Mouse (Mus musculus) myocyte (in vitro differentiated cells): ENCODE data around the gene Myo18a. TPM values are rescaled to one million over a fixed set of nuclear protein-coding genes. Genes with fewer than 3 reads are reported as not detected.

ENCODE experiments used
- H3K27me3 ChIP-seq: one replicate; pipeline ENCODE4 v1.6.1; 2011; ENCODE audit not compliant: control insufficient read depth, insufficient read depth, insufficient read length
- H3K36me3 ChIP-seq: one replicate; pipeline ENCODE4 v1.6.1; 2011; ENCODE audit not compliant: control insufficient read depth, insufficient read depth
- H3K4me2 ChIP-seq: one replicate; pipeline ENCODE4 v1.6.1; 2011; ENCODE audit warnings: low read depth, control low read depth
- H3K4me3 ChIP-seq: one replicate; pipeline ENCODE4 v1.5.1; 2011; ENCODE audit warnings: mild to moderate bottlenecking, control low read depth, moderate library complexity
- H3K79me2 ChIP-seq: one replicate; pipeline ENCODE4 v1.6.1; 2011; ENCODE audit not compliant: control insufficient read depth, insufficient read depth
- H3ac ChIP-seq: one replicate; pipeline ENCODE4 v1.6.1; 2011; ENCODE audit not compliant: control insufficient read depth, insufficient read length
- CEBPB ChIP-seq: IDR thresholded peaks from 2 replicates; pipeline ENCODE4 v1.6.1; 2011; ENCODE audit warnings: mild to moderate bottlenecking, moderate library complexity; ENCODE audit not compliant: poor library complexity, insufficient read depth, severe bottlenecking
- E2F4 ChIP-seq: IDR thresholded peaks from one replicate; pipeline ENCODE4 v1.6.1; 2011; ENCODE audit warnings: mild to moderate bottlenecking, control low read depth, moderate library complexity; ENCODE audit not compliant: insufficient read depth
- MAX ChIP-seq: IDR thresholded peaks from one replicate; pipeline ENCODE4 v1.6.1; 2011; ENCODE audit warnings: low read depth, mild to moderate bottlenecking, control low read depth
- MYOD1 ChIP-seq, 3 experiments: IDR thresholded peaks; one replicate each; pipeline ENCODE4 v1.6.1; 2011; ENCODE audit warnings: control low read depth in 2 of 3, low read depth in 2 of 3, mild to moderate bottlenecking in 2 of 3, moderate library complexity in 1 of 3; ENCODE audit not compliant: insufficient read length in 2 of 3, control insufficient read depth in 1 of 3
- MYOG ChIP-seq, 3 experiments: IDR thresholded peaks; one replicate each; pipeline ENCODE4 v1.6.1; 2011; ENCODE audit warnings: control low read depth in 2 of 3, low read depth in 2 of 3, mild to moderate bottlenecking in 2 of 3; ENCODE audit not compliant: insufficient read length in 2 of 3, control insufficient read depth in 1 of 3, insufficient read depth in 1 of 3
- POLR2A ChIP-seq: IDR thresholded peaks from one replicate; pipeline ENCODE4 v1.6.1; 2011; ENCODE audit warnings: low read depth, mild to moderate bottlenecking, control low read depth, moderate library complexity; ENCODE audit not compliant: insufficient read length
- POLR2AphosphoS2 ChIP-seq: IDR thresholded peaks from one replicate; pipeline ENCODE4 v1.6.1; 2011; ENCODE audit warnings: low read depth, control low read depth; ENCODE audit not compliant: insufficient read length
- REST ChIP-seq: IDR thresholded peaks from one replicate; pipeline ENCODE4 v1.6.1; 2011; ENCODE audit warnings: mild to moderate bottlenecking, control low read depth, moderate library complexity; ENCODE audit not compliant: insufficient read depth, insufficient read length
- SRF ChIP-seq: IDR thresholded peaks from one replicate; pipeline ENCODE4 v1.6.1; 2011; ENCODE audit warnings: low read depth; ENCODE audit not compliant: control insufficient read depth, insufficient read length
- TCF12 ChIP-seq: IDR thresholded peaks from one replicate; pipeline ENCODE4 v1.6.1; 2011; ENCODE audit warnings: mild to moderate bottlenecking, control low read depth; ENCODE audit not compliant: poor library complexity, insufficient read depth, severe bottlenecking
- TCF3 ChIP-seq: IDR thresholded peaks from one replicate; pipeline ENCODE4 v1.6.1; 2011; ENCODE audit warnings: low read depth, control low read depth; ENCODE audit not compliant: insufficient read length
- USF1 ChIP-seq: IDR thresholded peaks from one replicate; pipeline ENCODE4 v1.6.1; 2011; ENCODE audit warnings: low read depth, mild to moderate bottlenecking, control low read depth, moderate library complexity
- polyA plus RNA-seq: library from polyadenylated mRNA; unstranded; fragments of >200 nt; fragmentation: generic; extraction: Trizol; gene quantifications from one replicate; pipeline ENCODE4 v1.2.1, GENCODE M21; 2012; ENCODE audit warnings: missing spikeins

Myo18a gene
- polyA plus RNA-seq, 1 experiment: 169 TPM

DNA sequence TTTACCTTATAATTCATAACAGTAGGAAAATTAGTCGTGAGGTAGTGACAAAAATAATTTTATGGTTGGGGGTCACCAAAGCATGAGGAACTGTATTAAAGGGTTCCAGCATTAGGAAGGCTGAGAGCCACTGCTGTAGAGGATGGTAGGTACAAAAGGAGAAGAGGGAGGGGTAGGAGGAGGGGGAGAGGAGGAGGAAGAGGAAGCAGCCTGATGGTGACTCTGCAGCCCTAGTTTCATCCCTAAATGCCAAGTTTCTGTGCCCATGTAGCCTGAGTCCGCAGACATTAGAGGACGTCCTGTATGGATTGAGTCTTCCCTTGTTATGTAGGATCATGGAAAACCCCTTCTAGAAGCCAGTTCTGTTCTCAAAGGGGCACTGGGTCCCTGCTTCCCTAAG lies 110.1 kb downstream of the Myo18a start:
- Histone ChIP-seq H3K36me3 (no peaks in the 10 kb centered on the region), H3K4me3 (no peak overlapping the region), H3K79me2 (no peaks in the 10 kb centered on the region), H3ac (no peak overlapping the region), H3K4me2 (no peak overlapping the region), H3K27me3 (peaks cover 8% of the 10 kb centered on the region)
- TF ChIP-seq CEBPB: no peak

DNA sequence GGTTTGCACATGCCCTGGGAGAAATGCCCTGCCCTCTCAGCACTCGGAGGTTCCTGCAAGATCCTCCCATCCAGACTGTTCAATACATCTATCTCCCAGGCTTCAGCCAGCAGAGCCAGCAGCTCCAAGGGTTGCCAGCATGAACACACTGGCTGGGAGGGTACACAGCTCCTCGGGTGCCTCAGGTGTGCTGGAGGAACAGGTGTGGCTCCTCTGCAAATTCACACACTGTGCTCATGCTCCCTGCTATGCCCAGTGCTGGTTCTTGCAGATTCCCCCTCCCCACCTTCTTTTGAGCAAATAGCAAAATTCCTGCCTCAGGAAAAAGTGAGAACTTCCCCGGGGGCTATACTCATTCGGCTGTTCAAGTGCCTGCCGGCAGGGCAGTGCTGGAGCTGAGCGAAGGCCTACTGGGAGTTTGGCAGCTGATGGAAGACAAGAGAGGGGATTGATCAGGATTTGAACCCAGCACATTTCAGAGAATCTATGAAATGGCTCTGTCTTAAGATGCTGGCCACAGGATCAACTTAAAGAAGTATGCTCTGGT lies 111.7 kb downstream of the Myo18a start:
- no peaks in the 10 kb centered on the region for H3K36me3 ChIP-seq
- H3K27me3 ChIP-seq: peaks cover 13% of the 10 kb centered on the region
- TF ChIP-seq TCF12 (no peak), REST (no peak), CEBPB (no peak), SRF (no peak), E2F4 (no peak), MYOG (IDR thresholded peaks at IDR 0.05; ENCODE audit: control insufficient read depth in 1 of 3, insufficient read depth in 1 of 3, insufficient read length in 2 of 3, low read depth in 2 of 3) (no peak), POLR2AphosphoS2 (no peak)
- no peak overlapping the region for H3K4me2 ChIP-seq
- no peak overlapping the region for H3K4me3 ChIP-seq
- no peak overlapping the region for H3ac ChIP-seq
- H3K79me2 ChIP-seq: no peaks in the 10 kb centered on the region

DNA sequence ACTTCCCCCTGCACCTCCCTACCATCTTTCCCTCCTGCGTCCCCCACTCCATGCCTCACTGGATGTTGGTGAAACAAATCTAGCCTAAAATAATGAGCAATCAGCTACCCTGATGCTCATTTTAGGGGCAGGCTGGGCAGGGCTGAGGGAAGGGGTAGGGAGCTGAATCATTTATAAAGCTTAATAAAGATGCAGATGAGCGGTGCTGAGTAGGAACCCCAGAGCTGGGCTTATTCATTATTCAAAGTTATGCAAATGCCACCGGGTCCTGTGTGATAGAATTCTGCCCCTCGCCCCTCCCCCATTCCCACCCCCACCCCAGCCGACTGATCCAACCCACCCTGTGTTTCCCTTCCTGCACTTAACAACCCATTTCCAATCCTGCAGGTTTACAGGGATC lies 112.2 kb downstream of the Myo18a start:
- no peaks in the 10 kb centered on the region for H3K36me3 ChIP-seq
- no peak for TF ChIP-seq MYOG (IDR thresholded peaks at IDR 0.05; ENCODE audit: control insufficient read depth in 1 of 3, insufficient read depth in 1 of 3, insufficient read length in 2 of 3, low read depth in 2 of 3)
- TF ChIP-seq CEBPB: no peak
- TF ChIP-seq POLR2A: no peak
- no peak for TF ChIP-seq USF1
- TF ChIP-seq MYOD1 (IDR thresholded peaks at IDR 0.05; ENCODE audit: control insufficient read depth in 1 of 3, insufficient read length in 2 of 3, low read depth in 2 of 3): no peak
- no peak for TF ChIP-seq E2F4
- no peak for TF ChIP-seq TCF3
- no peak for TF ChIP-seq POLR2AphosphoS2
- TF ChIP-seq SRF: no peak
- H3ac ChIP-seq: no peak overlapping the region
- no peak overlapping the region for H3K4me3 ChIP-seq
- no peaks in the 10 kb centered on the region for H3K79me2 ChIP-seq
- no peak overlapping the region for H3K4me2 ChIP-seq
- H3K27me3 ChIP-seq: peaks cover 18% of the 10 kb centered on the region

DNA sequence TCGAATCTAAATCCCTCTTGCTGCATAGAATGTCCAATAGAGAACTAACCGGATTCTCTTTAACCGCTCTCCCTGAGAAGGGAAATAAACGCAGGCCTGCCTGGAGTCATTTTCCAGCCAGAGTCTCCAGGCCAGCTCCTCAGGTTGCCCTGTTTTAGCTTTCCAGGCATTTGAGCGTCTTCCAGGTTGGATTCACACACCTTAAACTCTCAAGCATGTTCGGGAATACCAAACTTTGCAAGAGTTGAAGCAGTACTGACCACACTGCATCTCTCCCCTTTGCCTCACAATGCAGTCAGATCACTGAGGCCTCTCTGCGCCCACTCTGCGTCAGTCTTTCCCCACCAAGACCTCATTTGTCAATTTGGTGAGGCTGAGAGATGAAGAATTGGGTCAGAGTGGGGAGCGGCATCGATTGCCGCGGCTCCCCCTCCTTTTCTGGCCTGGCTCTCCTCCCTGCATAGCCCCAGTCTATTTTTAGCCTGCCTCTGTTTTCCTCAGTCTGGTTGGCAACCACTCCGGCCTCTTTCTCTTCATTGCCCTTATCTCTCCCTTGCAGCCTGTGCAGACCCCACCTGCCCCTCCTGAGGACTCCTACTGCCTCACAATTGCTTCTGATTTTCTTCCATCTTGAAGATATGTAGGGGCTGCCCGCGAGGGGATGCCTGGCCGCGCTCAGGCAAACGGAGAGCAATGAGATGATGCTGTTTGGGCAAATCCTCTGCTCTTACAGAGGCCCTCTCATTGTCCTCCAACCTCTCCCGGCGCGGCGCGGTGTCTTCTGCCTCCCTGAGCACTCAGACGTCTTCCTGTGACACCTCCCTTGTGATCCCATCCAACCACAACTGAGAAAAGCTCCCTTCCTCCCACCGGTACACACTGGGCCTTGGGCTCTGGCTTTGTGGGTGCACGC lies 113.1 kb downstream of the Myo18a start:
- Histone ChIP-seq H3K36me3 (no peaks in the 10 kb centered on the region), H3ac (no peak overlapping the region), H3K27me3 (peaks cover 24% of the 10 kb centered on the region), H3K79me2 (no peaks in the 10 kb centered on the region), H3K4me2 (no peak overlapping the region), H3K4me3 (no peak overlapping the region)
- TF ChIP-seq E2F4 (no peak), MAX (no peak), SRF (no peak), POLR2AphosphoS2 (no peak), TCF3 (no peak), POLR2A (no peak), MYOD1 (IDR thresholded peaks at IDR 0.05; ENCODE audit: control insufficient read depth in 1 of 3, insufficient read length in 2 of 3, low read depth in 2 of 3) (no peak), TCF12 (no peak), CEBPB (no peak), USF1 (no peak), REST (no peak), MYOG (IDR thresholded peaks at IDR 0.05; ENCODE audit: control insufficient read depth in 1 of 3, insufficient read depth in 1 of 3, insufficient read length in 2 of 3, low read depth in 2 of 3) (no peak)

DNA sequence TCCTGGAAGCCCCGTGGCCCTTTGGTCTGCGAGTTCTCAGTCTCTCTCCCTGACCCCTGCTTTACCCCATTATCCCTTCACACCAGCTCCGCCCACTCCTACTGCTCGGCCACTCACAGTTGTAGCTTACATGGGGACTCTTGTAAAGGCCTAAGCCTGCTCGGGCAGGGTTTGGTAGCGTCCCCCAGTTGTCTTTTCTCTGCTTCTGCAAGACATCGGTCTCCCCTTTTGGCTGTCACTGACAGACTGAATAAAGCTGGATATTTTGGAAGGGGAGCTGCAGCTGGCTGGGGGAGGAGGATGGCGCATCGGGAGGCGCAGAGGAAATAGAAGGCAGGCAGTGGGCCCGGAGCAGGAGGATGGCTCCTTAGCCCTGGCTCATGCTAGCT lies 113.7 kb downstream of the Myo18a start:
- Histone ChIP-seq H3K79me2 (no peaks in the 10 kb centered on the region), H3K4me3 (no peak overlapping the region), H3K27me3 (peaks cover 30% of the 10 kb centered on the region), H3K4me2 (no peak overlapping the region), H3K36me3 (no peaks in the 10 kb centered on the region), H3ac (no peak overlapping the region)
- TF ChIP-seq TCF3: no peak
- TF ChIP-seq MAX: no peak
- no peak for TF ChIP-seq POLR2AphosphoS2
- no peak for TF ChIP-seq MYOD1 (IDR thresholded peaks at IDR 0.05; ENCODE audit: control insufficient read depth in 1 of 3, insufficient read length in 2 of 3, low read depth in 2 of 3)
- TF ChIP-seq SRF: no peak
- no peak for TF ChIP-seq USF1
- no peak for TF ChIP-seq TCF12
